Mouse (Mus musculus): ENCODE measurements around the gene Man1b1.

Man1b1 gene

GRCm38 (mm10) chr2:25305587-25306359 lies 26.4 kb upstream of the Man1b1 start:
- no peak for DNase-seq (ENCODE audit: low spot score in 2 of 2)

GRCm38 (mm10) chr2:25310180-25310579 lies 22.0 kb upstream of the Man1b1 start:
- DNase-seq (ENCODE audit: low spot score in 2 of 2) = no peak

- DNase-seq (ENCODE audit: low spot score in 2 of 2) = no peak
Measured at GRCm38 (mm10) chr2:25310969-25311368, 21.2 kb upstream of the Man1b1 start.

GRCm38 (mm10) chr2:25311491-25311891 lies 20.6 kb upstream of the Man1b1 start:
- no peak for DNase-seq (ENCODE audit: low spot score in 2 of 2)

GRCm38 (mm10) chr2:25318119-25318966 lies 13.8 kb upstream of the Man1b1 start:
- no peak for DNase-seq (ENCODE audit: low spot score in 2 of 2)

- no peak for DNase-seq (ENCODE audit: low spot score in 2 of 2)
Measured at GRCm38 (mm10) chr2:25318971-25319773, 13.0 kb upstream of the Man1b1 start, which contains the start of gene Grin1. Gene Grin1 (minus strand): TSS chr2:25319187.

- DNase-seq (ENCODE audit: low spot score in 2 of 2) = no peak
Measured at GRCm38 (mm10) chr2:25320084-25320483, 12.1 kb upstream of the Man1b1 start.

GRCm38 (mm10) chr2:25326036-25326435 lies 6.1 kb upstream of the Man1b1 start:
- DNase-seq (ENCODE audit: low spot score in 2 of 2) = no peak

GRCm38 (mm10) chr2:25328440-25328839 lies 3.7 kb upstream of the Man1b1 start:
- no peak for DNase-seq (ENCODE audit: low spot score in 2 of 2)

GRCm38 (mm10) chr2:25331470-25331869 lies 668 bp upstream of the Man1b1 start:
- no peak for DNase-seq (ENCODE audit: low spot score in 2 of 2)

- DNase-seq (ENCODE audit: low spot score in 2 of 2) = no peak
Measured at GRCm38 (mm10) chr2:25333569-25333968, 1.4 kb downstream of the Man1b1 start.

GRCm38 (mm10) chr2:25338303-25338702 lies 6.2 kb downstream of the Man1b1 start:
- DNase-seq (ENCODE audit: low spot score in 2 of 2) = no peak

- no peak for DNase-seq (ENCODE audit: low spot score in 2 of 2)
Measured at GRCm38 (mm10) chr2:25348162-25348561, 16.0 kb downstream of the Man1b1 start.

- DNase-seq (ENCODE audit: low spot score in 2 of 2) = no peak
Measured at GRCm38 (mm10) chr2:25349499-25349898, 17.4 kb downstream of the Man1b1 start.

- DNase-seq (ENCODE audit: low spot score in 2 of 2) = no peak
Measured at GRCm38 (mm10) chr2:25350701-25351100, 18.6 kb downstream of the Man1b1 start.

- DNase-seq (ENCODE audit: low spot score in 2 of 2) = no peak
Measured at GRCm38 (mm10) chr2:25354211-25354610, 22.1 kb downstream of the Man1b1 start.

GRCm38 (mm10) chr2:25355419-25356066 lies 23.4 kb downstream of the Man1b1 start:
- DNase-seq (ENCODE audit: low spot score in 2 of 2) = no peak

GRCm38 (mm10) chr2:25356208-25357079 lies 24.3 kb downstream of the Man1b1 start, which contains the start of gene Dpp7:
Gene Dpp7 (minus strand): TSS chr2:25356359.
- peak; percentile 77 to 82 for DNase-seq (ENCODE audit: low spot score in 2 of 2)

- no peak for DNase-seq (ENCODE audit: low spot score in 2 of 2)
Measured at GRCm38 (mm10) chr2:25359848-25360247, 27.7 kb downstream of the Man1b1 start.

GRCm38 (mm10) chr2:25363478-25364178 lies 31.5 kb downstream of the Man1b1 start:
- DNase-seq (ENCODE audit: low spot score in 2 of 2) = no peak

Data from heart, adult 9 months (tissue).